9 mouse cellular contexts compared by ENCODE assay signal in the genomic region with DNA sequence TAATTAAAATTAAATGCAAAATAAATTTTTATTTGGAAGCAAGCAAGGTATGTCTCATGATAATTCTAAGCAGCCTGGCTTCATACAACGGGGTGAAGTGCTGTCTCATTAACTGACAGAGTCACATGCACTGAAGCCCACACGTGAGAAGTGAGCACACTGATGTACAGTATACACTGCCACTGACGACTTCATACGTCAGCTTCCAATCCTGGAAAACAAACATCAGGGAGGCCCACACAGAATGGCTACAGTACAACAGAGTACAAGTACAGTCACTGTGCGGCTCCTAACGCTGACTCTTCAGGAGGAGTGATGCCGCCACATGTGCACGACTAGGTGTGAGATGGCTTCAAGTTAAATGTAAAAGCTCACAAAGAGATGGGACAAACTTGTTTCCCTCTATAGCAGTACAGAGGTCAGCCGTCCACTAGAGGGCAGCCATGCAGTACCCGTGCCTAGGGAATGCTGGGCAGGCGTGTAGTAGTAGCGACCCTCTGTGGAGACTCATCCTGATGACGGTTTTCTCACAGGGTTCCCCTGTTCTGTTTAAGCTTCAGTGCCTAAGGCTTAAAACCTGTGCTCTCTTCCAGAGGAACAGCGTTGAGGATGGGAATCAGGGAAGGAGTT. TPM values are rescaled to one million over a fixed set of nuclear protein-coding genes. Genes with fewer than 3 reads are reported as not detected.
A peak's percentile ranks its signal among the peaks of the same experiment; 100 is the strongest.
DNase-seq lines count a peak whose midpoint lies in the region; ATAC-seq lines count a peak whose summit lies in the region.
"Had no signal": no experiment of that assay in that cellular context is flagged by ENCODE, and none has a peak within 500 bp of the region (broad histone marks: within the 10 kb centered on the region; RNA-seq: fewer than 3 reads in every experiment).

No protein-coding gene starts in this region.

- DNase-seq in R1 (ENCODE audit: low read depth, low spot score): peak; percentile 86
- DNase-seq in cerebellum, postnatal 25 days: peak; percentile 74 to 87
- DNase-seq in gastrocnemius, adult 18-20 months (ENCODE audit: low spot score): peak; percentile 73
- peak; percentile 55 to 57 for DNase-seq in layer of hippocampus, postnatal 36 days
- DNase-seq in lung, postnatal 4 days: peak; percentile 76 to 82
- DNase-seq in right cerebral cortex, adult 18-20 months: peak; percentile 62
- DNase-seq in urinary bladder, postnatal 14 days (ENCODE audit: low spot score): peak; percentile 79

- no peak overlapping the region for H3K4me3 ChIP-seq in hindbrain, embryonic 15.5 days
- H3K4me3 ChIP-seq: myocyte had no signal

- no peak overlapping the region for H3K4me2 ChIP-seq in hindbrain, embryonic 15.5 days

- peaks cover 35% of the 10 kb centered on the region for H3K36me3 ChIP-seq in hindbrain, embryonic 15.5 days

- 31% methylated on average over 14 of the region's 14 CpGs for WGBS in hindbrain, embryonic 15.5 days

- peak; percentile 93 for ATAC-seq in hindbrain, embryonic 15.5 days (ENCODE audit: low FRiP score, low read depth)

- peaks cover 6% of the 10 kb centered on the region for H3K4me1 ChIP-seq in hindbrain, embryonic 15.5 days (replicated peaks)

- H3K9ac ChIP-seq in hindbrain, embryonic 15.5 days: no peak overlapping the region

- H3K27me3 ChIP-seq in hindbrain, embryonic 15.5 days: no peaks in the 10 kb centered on the region

- no peak overlapping the region for H3K27ac ChIP-seq in hindbrain, embryonic 15.5 days (replicated peaks)

- no peaks in the 10 kb centered on the region for H3K9me3 ChIP-seq in hindbrain, embryonic 15.5 days

RNA-seq across cellular contexts. Expression of gene Donson, which starts 6.0 kb away (rescaled TPM):
- total RNA-seq in gastrocnemius, adult 18-20 months (2021): 1 to 10 TPM; 1.1 TPM
- 19.7 and 21.1 TPM in 2 replicates for polyA plus RNA-seq in hindbrain, embryonic 15.5 days (2015; fragmentation: Nextera tagmentation; extraction: Ambion mirVana)
- 10 to 100 TPM; 22.2 to 27.2 TPM for total RNA-seq in layer of hippocampus, postnatal 36 days (2021)

RNA-seq across cellular contexts. Expression of gene Cryzl1, which starts 34.2 kb away (rescaled TPM):
- total RNA-seq in gastrocnemius, adult 18-20 months (2021): 10 to 100 TPM; 11.4 to 15.6 TPM
- 92.8 and 93.4 TPM in 2 replicates for polyA plus RNA-seq in hindbrain, embryonic 15.5 days (2015; fragmentation: Nextera tagmentation; extraction: Ambion mirVana)
- total RNA-seq in layer of hippocampus, postnatal 36 days (2021): 100 to 1,000 TPM; 106 to 108 TPM

RNA-seq across cellular contexts. Expression of gene Itsn1, which starts 34.5 kb away (rescaled TPM):
- total RNA-seq in gastrocnemius, adult 18-20 months (2021): 10 to 100 TPM; 62.8 to 63.5 TPM
- 57.8 and 60.2 TPM in 2 replicates for polyA plus RNA-seq in hindbrain, embryonic 15.5 days (2015; fragmentation: Nextera tagmentation; extraction: Ambion mirVana)
- 100 to 1,000 TPM; 158 to 175 TPM for total RNA-seq in layer of hippocampus, postnatal 36 days (2021)

RNA-seq across cellular contexts. Expression of gene Son, which starts 47.3 kb away (rescaled TPM):
- total RNA-seq in gastrocnemius, adult 18-20 months (2021): 10 to 100 TPM; 92.4 to 97.4 TPM
- polyA plus RNA-seq in hindbrain, embryonic 15.5 days (2015; fragmentation: Nextera tagmentation; extraction: Ambion mirVana): 110 and 114 TPM in 2 replicates
- 100 to 1,000 TPM; 241 to 252 TPM for total RNA-seq in layer of hippocampus, postnatal 36 days (2021)

RNA-seq across cellular contexts. Expression of gene Gart, which starts 47.8 kb away (rescaled TPM):
- 10 to 100 TPM; 60.8 to 64.6 TPM for total RNA-seq in gastrocnemius, adult 18-20 months (2021)
- 56.7 and 59.1 TPM in 2 replicates for polyA plus RNA-seq in hindbrain, embryonic 15.5 days (2015; fragmentation: Nextera tagmentation; extraction: Ambion mirVana)
- 10 to 100 TPM; 44.4 to 46.0 TPM for total RNA-seq in layer of hippocampus, postnatal 36 days (2021)

Comparison
In these comparisons a context has a peak if more than half of its experiments do, and no peak if none do; other contexts are left out.
1. RNA of gene Donson, which starts 6.0 kb away (total RNA-seq): 22.2 to 27.2 TPM in layer of hippocampus, postnatal 36 days; 1.1 TPM in gastrocnemius, adult 18-20 months; every median in the first group is over 10 times any median in the second.
2. RNA of gene Cryzl1, which starts 34.2 kb away (total RNA-seq): 106 to 108 TPM in layer of hippocampus, postnatal 36 days; 11.4 to 15.6 TPM in gastrocnemius, adult 18-20 months; every median in the first group is over 4 times any median in the second.
3. Peak in every context shown above with its lines, with median percentiles within 50 percentile points of each other: DNase-seq.